In the genomic region with DNA sequence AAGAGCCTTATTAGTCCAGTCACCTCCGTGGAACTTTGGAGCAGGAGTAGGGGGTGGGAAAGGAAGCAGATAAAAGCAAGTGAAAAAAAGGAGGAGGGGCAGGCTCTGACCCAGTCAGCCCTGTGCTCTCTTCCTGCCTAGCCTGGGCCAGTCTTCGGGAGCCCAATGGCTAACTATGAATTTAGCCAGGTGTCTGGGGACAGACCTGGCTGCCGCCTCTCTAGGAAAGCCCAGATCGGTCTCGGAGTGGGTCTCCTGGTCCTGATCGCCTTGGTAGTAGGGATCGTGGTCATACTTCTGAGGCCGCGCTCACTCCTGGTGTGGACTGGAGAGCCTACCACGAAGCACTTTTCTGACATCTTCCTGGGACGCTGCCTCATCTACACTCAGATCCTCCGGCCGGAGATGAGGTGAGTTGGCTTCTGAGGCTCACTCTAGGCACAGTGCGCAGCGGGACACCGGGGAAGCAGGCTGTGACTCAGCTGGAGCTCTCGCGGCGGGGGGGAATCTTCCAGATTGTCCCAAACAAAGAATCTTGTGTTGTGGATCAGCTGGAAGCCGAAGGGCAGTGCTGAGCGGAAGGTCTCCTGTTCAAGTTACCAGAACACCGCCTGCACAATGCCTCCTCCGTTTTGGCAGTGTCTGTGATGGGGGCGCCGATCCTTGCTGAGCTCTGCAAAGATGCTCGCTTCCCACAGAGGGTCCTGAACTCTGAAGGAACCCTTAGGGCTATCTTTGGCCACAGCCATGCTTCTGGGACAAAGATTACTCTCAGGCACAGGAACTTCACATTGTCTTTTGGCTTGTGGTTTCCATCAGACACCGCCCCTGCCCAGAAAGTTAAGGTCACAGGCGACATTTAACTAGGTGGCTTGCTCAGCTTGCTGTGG, we compare ENCODE assay signal across 8 mouse cellular contexts. TPM values are rescaled to one million over a fixed set of nuclear protein-coding genes. Genes with fewer than 3 reads are reported as not detected.
DNase-seq lines count a peak whose midpoint lies in the region; ATAC-seq and TF ChIP-seq lines count a peak whose summit lies in the region.
"Had no signal": no experiment of that assay in that cellular context is flagged by ENCODE, and none has a peak within 500 bp of the region (broad histone marks: within the 10 kb centered on the region; RNA-seq: fewer than 3 reads in every experiment).

No protein-coding gene starts in this region.

- no peaks in the 10 kb centered on the region for H3K27me3 ChIP-seq in forebrain, postnatal 0 days (ENCODE audit: insufficient read depth, low read length)
- 0 out of 2 replicates have a peak, but pooled peaks cover 7% of the 10 kb centered on the region for H3K27me3 ChIP-seq in hindbrain, embryonic 12.5 days
- 0 out of 2 replicates have a peak, but pooled peaks cover 7% of the 10 kb centered on the region for H3K27me3 ChIP-seq in limb, embryonic 10.5 days (ENCODE audit: low read depth, poor library complexity, severe bottlenecking)

- TF ChIP-seq CTCF in forebrain, postnatal 0 days (IDR thresholded peaks at IDR 0.05; ENCODE audit: low read depth), result no peak

- ATAC-seq in forebrain, postnatal 0 days, result peak; percentile 27; the same call in 1 of the 2 replicates
- peak; percentile 46; the same call in 1 of the 2 replicates for ATAC-seq in hindbrain, embryonic 12.5 days (ENCODE audit: low FRiP score)

- no peaks in the 10 kb centered on the region for H3K36me3 ChIP-seq in forebrain, postnatal 0 days (ENCODE audit: insufficient read depth)
- no peaks in the 10 kb centered on the region for H3K36me3 ChIP-seq in hindbrain, embryonic 12.5 days
- no peaks in the 10 kb centered on the region for H3K36me3 ChIP-seq in limb, embryonic 10.5 days

- peak overlapping the region; percentile 24 for H3K4me3 ChIP-seq in forebrain, postnatal 0 days (ENCODE audit: low read depth, low read length)
- H3K4me3 ChIP-seq in hindbrain, embryonic 12.5 days, result peak overlapping the region; percentile 31
- peak overlapping the region; percentile 58 for H3K4me3 ChIP-seq in limb, embryonic 10.5 days

- H3K4me2 ChIP-seq in forebrain, postnatal 0 days (ENCODE audit: low read depth), result peak overlapping the region; percentile 53
- peak overlapping the region; percentile 63 for H3K4me2 ChIP-seq in hindbrain, embryonic 12.5 days (replicated peaks)

- H3K9ac ChIP-seq in forebrain, postnatal 0 days, result peak overlapping the region; percentile 25; the same call in 1 of the 2 replicates
- peak overlapping the region; percentile 8; the same call in 1 of the 2 replicates for H3K9ac ChIP-seq in hindbrain, embryonic 12.5 days

- H3K4me1 ChIP-seq in forebrain, postnatal 0 days (ENCODE audit: insufficient read depth), result peaks cover 6% of the 10 kb centered on the region; the same call in 1 of the 2 replicates
- H3K4me1 ChIP-seq in hindbrain, embryonic 12.5 days, result peaks cover 10% of the 10 kb centered on the region
- peaks cover 25% of the 10 kb centered on the region for H3K4me1 ChIP-seq in limb, embryonic 10.5 days

- DNase-seq in WW6 (ENCODE audit: low read depth, low spot score), result peak; percentile 45
- peak; percentile 26 to 39 for DNase-seq in cerebellum, adult 18-20 months
- DNase-seq in forebrain, postnatal 0 days, result no peak
- peak; percentile 63 for DNase-seq in limb, embryonic 10.5 days (ENCODE audit: low spot score)
- DNase-seq in mesoderm, embryonic 11.5 days (ENCODE audit: low read depth, low spot score), result peak; percentile 50
- peak; percentile 49 to 56 for DNase-seq in spleen, adult 18-20 months

- no peaks in the 10 kb centered on the region for H3K9me3 ChIP-seq in forebrain, postnatal 0 days (ENCODE audit: low read length)
- no peaks in the 10 kb centered on the region for H3K9me3 ChIP-seq in hindbrain, embryonic 12.5 days (replicated peaks)
- no peaks in the 10 kb centered on the region for H3K9me3 ChIP-seq in limb, embryonic 10.5 days (replicated peaks)

- no peak overlapping the region for H3K27ac ChIP-seq in forebrain, postnatal 0 days (ENCODE audit: low read depth, low read length)
- peak overlapping the region; percentile 37 for H3K27ac ChIP-seq in hindbrain, embryonic 12.5 days
- H3K27ac ChIP-seq in limb, embryonic 10.5 days, result peak overlapping the region; percentile 87

- WGBS in forebrain, postnatal 0 days, result 7% methylated on average over 28 of the region's 28 CpGs
- 3% methylated on average over 28 of the region's 28 CpGs for WGBS in hindbrain, embryonic 12.5 days
- 4% methylated on average over 28 of the region's 28 CpGs for WGBS in limb, embryonic 10.5 days

RNA-seq across cellular contexts. Expression of a gene that starts 0.6 kb away (rescaled TPM):
- total RNA-seq in forebrain, postnatal 0 days (2014; rRNA removed), result 1.9 and 2.4 TPM in 2 replicates
- 1.9 and 2.3 TPM in 2 replicates for polyA plus RNA-seq in forebrain, postnatal 0 days (2015; fragmentation: Nextera tagmentation; extraction: Ambion mirVana)
- polyA plus RNA-seq in hindbrain, embryonic 12.5 days (2016; fragmentation: Nextera tagmentation; extraction: Ambion mirVana), result 5.1 and 5.9 TPM in 2 replicates
- polyA plus RNA-seq in limb, embryonic 10.5 days (2016; fragmentation: Nextera tagmentation; extraction: Ambion mirVana), result 8.6 and 10.7 TPM in 2 replicates

RNA-seq across cellular contexts. Expression of a gene that starts 44.0 kb away (rescaled TPM):
- total RNA-seq in forebrain, postnatal 0 days (2014; rRNA removed), result 0.38 TPM in 1 of 2 replicates, not detected in the other
- polyA plus RNA-seq in forebrain, postnatal 0 days (2015; fragmentation: Nextera tagmentation; extraction: Ambion mirVana), result not detected in 2 replicates
- not detected in 2 replicates for polyA plus RNA-seq in hindbrain, embryonic 12.5 days (2016; fragmentation: Nextera tagmentation; extraction: Ambion mirVana)
- 2.2 TPM in 1 of 2 replicates, not detected in the other for polyA plus RNA-seq in limb, embryonic 10.5 days (2016; fragmentation: Nextera tagmentation; extraction: Ambion mirVana)

RNA-seq across cellular contexts. Expression of a gene that starts 47.5 kb away (rescaled TPM):
- total RNA-seq in forebrain, postnatal 0 days (2014; rRNA removed), result 124 and 132 TPM in 2 replicates
- polyA plus RNA-seq in forebrain, postnatal 0 days (2015; fragmentation: Nextera tagmentation; extraction: Ambion mirVana), result 70.1 and 77.1 TPM in 2 replicates
- polyA plus RNA-seq in hindbrain, embryonic 12.5 days (2016; fragmentation: Nextera tagmentation; extraction: Ambion mirVana), result 60.6 TPM in 2 replicates
- polyA plus RNA-seq in limb, embryonic 10.5 days (2016; fragmentation: Nextera tagmentation; extraction: Ambion mirVana), result 47.3 and 51.9 TPM in 2 replicates

RNA-seq across cellular contexts. Expression of a gene that starts 50.3 kb away (rescaled TPM):
- 0.08 and 0.76 TPM in 2 replicates for total RNA-seq in forebrain, postnatal 0 days (2014; rRNA removed)
- polyA plus RNA-seq in forebrain, postnatal 0 days (2015; fragmentation: Nextera tagmentation; extraction: Ambion mirVana), result 0.11 TPM in 1 of 2 replicates, not detected in the other
- polyA plus RNA-seq in hindbrain, embryonic 12.5 days (2016; fragmentation: Nextera tagmentation; extraction: Ambion mirVana), result 0.14 and 0.18 TPM in 2 replicates
- polyA plus RNA-seq in limb, embryonic 10.5 days (2016; fragmentation: Nextera tagmentation; extraction: Ambion mirVana), result 0.05 and 0.21 TPM in 2 replicates
- total RNA-seq: layer of hippocampus, postnatal 25 days had no signal
